Mouse (Mus musculus) spleen, postnatal 36 days (tissue): ENCODE measurements around the gene Nxpe3.
A peak's percentile ranks its signal among the peaks of the same experiment; 100 is the strongest.
"Not testable (repeated sequence)": the region's sequence is repeated elsewhere in the genome, so short reads cannot be mapped to it uniquely, and the experiment has no call there.

ENCODE experiments used
- DNase-seq, 2 experiments: peaks; one replicate each; pipeline ENCODE4 v3.0.0; 2022; ENCODE audit warnings: low spot score in 2 of 2, mixed read lengths in 1 of 2

Gene Nxpe3

DNA sequence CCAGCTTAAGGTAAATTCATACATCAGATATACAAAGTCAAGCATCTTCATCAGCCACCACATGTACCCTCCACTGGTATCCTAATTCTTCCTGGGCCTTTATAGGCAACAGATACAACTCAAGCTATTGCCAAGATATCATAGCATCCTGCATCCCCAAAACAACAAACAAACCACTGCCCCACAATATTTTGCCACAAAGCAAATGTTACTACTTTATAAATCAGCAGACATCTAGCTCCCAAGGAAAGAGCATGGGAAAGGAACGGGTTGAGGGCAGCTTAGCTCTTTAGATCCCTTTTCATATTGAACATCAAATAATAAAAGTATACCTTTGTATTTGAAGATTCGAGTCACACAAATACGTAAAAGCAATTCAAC is 57.0 kb downstream of the Nxpe3 start:
- DNase-seq, result no peak

- not testable (repeated sequence) for DNase-seq
These were observed 57.4 kb downstream of the Nxpe3 start for GRCm38 (mm10) chr16:55837653-55838052.

DNA sequence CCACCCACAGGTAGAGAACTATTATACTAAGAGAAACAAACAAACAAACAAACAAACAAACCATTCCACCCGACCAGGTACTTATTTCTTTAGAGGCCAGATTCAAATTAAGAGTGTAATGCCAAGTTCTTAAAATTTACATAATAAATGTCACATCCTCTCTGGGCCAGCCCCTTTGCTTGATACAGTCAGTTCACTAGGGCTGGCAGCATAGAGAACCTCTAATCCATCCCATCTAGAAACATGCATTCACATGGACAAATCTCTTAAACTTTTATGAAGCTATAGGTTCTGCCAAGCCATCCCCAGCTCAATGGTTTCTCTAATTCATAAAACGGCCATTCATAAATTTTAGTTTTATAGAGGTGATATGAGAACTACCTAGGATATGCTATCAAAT is 57.9 kb downstream of the Nxpe3 start:
- no peak for DNase-seq

GRCm38 (mm10) chr16:55835798-55836197 is 59.3 kb downstream of the Nxpe3 start:
- DNase-seq, result no peak

DNA sequence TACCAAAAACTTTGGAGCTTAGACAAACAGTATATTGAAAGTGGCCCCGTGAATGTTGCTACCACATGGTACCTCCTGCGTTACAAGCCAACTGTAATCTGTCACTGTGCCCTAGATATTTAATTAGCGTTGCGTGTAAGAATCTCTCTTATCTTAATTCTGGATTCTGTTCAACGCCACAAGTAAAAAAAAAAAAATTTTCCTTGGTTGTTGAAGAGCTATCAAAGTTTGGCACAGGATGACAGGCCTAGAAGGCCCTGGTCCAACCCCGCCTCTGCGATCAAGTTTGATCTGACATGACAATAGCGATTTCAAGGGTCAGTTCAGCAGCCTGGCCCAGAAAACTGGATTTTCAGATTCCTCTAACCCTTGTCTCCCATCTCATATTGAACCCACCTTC is 62.5 kb downstream of the Nxpe3 start:
- no peak for DNase-seq

GRCm38 (mm10) chr16:55832040-55832439 is 63.0 kb downstream of the Nxpe3 start:
- DNase-seq, result no peak

- DNase-seq, result no peak
These were observed 63.6 kb downstream of the Nxpe3 start for GRCm38 (mm10) chr16:55831451-55831850.

- no peak for DNase-seq
These were observed 71.5 kb downstream of the Nxpe3 start for GRCm38 (mm10) chr16:55823398-55824155.

GRCm38 (mm10) chr16:55822741-55823397 is 72.2 kb downstream of the Nxpe3 start:
- no peak for DNase-seq

GRCm38 (mm10) chr16:55821997-55822740 is 72.9 kb downstream of the Nxpe3 start:
- peak; percentile 93 to 94 for DNase-seq

DNA sequence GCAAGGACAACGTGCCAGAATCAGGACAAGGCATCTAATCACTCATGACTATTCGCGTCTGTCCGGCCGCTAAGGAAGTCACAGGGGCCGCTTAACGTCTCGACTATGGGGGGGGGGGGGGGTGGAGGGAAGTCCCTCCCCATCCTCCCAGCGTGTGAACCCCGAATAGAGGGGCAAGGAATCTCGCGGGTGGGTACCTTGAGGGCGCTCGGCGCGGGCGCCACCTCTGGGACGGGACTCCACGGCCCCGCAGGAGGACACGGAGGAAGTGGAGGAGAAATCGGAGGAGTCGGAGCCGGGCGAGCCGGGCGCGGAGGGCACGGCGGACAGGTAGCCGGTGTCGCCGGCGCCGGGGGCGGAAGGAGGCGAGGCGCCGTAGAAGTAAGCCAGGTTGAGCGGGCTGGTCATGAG is 73.5 kb downstream of the Nxpe3 start:
- peak in 1 of 2 experiments; percentile 32 for DNase-seq

- DNase-seq, result peak; percentile 51 to 61
These were observed 74.0 kb downstream of the Nxpe3 start for GRCm38 (mm10) chr16:55820916-55821570.

- peak; percentile 45 to 51 for DNase-seq
These were observed 74.7 kb downstream of the Nxpe3 start for GRCm38 (mm10) chr16:55820161-55820915.

- DNase-seq, result no peak
These were observed 75.8 kb downstream of the Nxpe3 start for GRCm38 (mm10) chr16:55819186-55819861.

GRCm38 (mm10) chr16:55817717-55818515 is 77.2 kb downstream of the Nxpe3 start:
- DNase-seq, result no peak

DNA sequence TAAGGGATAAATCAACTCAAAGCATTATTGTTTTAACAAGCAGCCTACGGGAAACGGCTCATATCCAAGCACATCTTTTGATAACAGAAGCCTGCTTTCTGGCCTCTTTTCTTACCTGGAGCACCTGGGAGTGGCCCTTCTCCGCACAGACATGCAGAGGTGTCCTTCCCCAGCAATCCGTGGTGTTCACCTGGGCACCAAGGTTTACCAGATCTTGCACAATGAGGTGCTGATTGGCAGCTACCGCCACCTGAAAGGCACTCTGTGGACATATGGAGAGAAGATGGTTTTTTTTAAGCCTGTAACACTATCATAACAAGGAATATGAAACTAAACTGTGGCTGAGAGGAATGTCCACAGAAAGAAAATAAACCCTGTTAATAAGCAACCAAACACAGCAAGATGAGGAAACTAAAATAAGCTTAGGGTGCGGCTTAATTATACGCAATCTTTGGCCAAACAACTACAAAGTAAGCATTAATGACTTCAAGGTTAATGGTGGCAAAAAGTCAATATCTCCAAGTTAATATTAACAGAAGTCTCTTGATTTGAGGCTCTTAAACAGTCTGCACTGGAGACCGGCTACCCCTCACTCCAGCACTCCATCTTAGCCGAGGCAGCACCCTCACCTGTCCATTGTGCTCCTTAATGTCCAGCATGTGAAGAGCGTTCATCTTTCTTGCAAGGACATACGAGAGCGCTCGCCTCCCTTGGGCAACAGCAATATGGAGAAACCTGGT is 78.7 kb downstream of the Nxpe3 start:
- DNase-seq, result no peak

DNA sequence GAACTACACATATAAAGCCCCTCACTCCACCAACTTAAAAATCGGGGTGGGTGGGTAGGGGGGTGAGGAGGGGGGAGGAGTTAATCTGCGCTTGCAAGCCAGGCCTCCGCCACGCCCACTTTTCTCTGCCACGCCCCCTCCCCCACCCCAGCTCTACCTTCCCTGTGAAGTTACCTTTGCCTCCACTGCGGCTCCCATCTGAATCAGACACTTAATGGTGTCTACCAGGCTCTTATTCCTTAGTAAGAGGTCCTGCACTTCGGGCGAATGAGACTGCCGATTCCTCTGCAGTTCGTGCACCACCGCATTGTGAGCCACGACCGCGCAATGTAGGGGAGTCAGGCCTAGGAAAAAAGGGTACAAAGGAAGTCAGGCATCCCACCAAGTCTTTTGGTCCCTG is 79.6 kb downstream of the Nxpe3 start:
- DNase-seq, result no peak

GRCm38 (mm10) chr16:55814686-55815085 is 80.4 kb downstream of the Nxpe3 start:
- no peak for DNase-seq

DNA sequence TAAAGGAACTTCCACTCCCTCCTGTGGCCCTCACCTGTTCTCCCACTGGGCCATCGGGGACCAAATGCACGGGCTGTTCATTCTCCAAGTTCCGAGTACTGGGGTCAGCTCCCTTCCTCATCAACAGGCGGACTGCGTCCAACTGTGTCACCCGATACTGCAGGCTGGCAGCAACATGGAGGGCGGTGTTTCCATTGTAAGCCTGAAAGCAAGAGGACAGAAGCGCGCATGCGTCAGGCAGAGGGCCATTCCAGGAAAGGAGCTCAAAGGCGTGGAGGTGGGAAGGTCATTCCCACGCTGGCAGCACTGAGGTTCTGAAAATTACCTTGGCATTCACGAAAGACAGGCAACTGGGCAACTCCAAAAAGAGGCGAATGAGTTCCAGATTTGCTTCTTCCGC is 81.2 kb downstream of the Nxpe3 start:
- no peak for DNase-seq
